Mouse (Mus musculus) MEL (cell line): ENCODE data around the gene Wnt7b.

ENCODE experiments used
- MAX ChIP-seq: IDR thresholded peaks from 2 replicates; pipeline ENCODE4 v1.6.1; 2011; ENCODE audit warnings: low read length, improper control_type of control experiment
- TAL1 ChIP-seq: IDR thresholded peaks from 2 replicates; pipeline ENCODE4 v1.6.1; 2012; ENCODE audit warnings: mild to moderate bottlenecking, inconsistent platforms, low read length, moderate library complexity, mixed read lengths
- TCF12 ChIP-seq: IDR thresholded peaks from 2 replicates; pipeline ENCODE4 v1.6.1; 2014; ENCODE audit warnings: low read depth, mild to moderate bottlenecking, inconsistent platforms, low read length, improper control_type of control experiment, moderate library complexity

- TF ChIP-seq MAX: no peak
- no peak for TF ChIP-seq TCF12
- no peak for TF ChIP-seq TAL1
These were observed 6.2 kb downstream of the Wnt7b start for GRCm38 (mm10) chr15:85576110-85576509.
